Mouse (Mus musculus) B cell, adult 2 months (primary cell): ENCODE measurements around the gene Foxp1.

Experiments used
- DNase-seq, 2 experiments: peaks; one replicate each; pipeline ENCODE4 v3.0.0; 2022

The Foxp1 gene

DNA sequence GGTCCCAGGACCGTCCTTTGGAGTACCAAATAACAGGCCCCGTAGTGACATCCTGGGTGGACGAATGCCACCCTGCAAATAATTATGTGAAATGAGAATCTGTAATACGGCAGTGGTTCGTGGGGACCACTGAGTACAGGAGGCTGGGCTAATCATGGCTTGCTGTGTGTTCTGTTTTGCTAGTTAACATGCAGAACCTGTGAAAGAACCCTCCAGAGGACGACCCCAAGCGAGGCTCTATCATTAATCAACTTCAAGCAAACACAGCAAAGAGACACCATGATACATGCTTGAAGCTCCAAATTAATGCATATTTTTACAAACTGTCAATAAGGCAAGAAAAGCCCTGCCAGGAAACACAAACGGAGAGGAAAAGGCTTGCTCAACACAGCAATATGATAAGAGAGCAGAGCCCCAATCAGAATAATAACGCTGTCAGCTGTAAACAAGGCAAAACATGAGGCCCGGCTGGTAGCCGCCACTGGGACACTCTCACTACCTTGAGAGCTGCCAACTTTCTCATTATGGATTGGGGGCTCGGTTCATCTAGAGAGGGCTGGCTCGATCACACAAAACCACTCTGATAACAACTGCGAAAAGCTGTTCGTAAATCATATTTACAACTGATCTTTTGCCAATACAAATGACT lies 591.7 kb downstream of the Foxp1 start:
- DNase-seq: no peak

DNA sequence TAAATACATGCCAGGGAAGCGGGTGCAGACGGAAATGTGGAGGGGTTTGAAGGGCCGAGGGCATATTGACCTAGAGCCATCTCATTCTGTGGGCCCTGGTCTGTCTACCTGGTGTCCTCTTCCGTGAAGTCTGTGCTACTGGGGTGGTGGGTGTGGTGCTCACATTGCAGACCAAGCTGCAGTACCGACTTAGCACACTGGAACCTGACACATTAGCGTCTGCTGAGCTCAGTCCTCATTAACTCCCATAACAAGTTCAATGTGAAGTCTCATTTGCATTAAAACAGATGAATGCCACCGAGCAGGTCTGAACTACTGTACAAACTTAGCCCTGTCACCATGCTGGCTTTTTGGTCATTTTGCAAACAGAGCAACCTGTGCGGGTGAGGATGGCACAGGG lies 594.2 kb downstream of the Foxp1 start:
- no peak for DNase-seq

DNA sequence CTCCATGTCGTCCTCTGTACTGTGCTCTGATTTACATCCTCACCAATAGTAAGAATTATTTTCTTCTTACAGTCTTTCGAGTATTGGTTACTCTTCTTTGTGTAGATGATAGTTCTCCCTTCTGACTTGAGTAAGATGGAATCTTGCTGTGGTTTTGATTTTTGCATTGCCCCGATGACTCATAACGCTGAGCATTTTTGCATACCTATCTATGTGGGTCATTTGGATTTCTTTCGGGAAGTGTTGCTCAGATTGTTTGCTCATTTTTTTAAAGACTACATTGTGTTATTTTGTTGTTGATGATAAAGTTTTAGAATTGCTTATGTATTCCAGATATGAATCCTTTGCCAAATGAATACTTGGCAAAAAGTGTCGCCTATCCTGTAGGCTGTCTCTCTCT lies 621.3 kb downstream of the Foxp1 start:
- DNase-seq: no peak

DNA sequence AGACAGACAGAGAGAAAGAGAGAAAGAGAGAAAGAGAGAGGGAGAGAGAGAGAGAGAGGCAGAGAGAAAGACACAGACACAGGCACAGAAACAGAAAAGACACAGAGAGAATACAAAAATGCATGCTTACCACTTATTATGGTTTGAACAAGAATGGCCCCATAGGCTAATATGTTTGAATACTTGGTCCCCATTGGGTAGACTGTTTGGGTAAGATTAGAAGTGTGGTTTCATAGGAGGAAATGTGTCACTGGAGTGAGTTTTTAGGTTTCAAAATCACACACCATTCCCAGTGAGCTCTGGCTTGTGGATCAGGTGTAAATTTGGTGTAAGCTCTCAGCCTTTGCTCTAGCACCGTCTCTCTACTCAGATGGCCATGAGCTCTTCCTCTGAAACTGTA lies 644.3 kb downstream of the Foxp1 start:
- no peak for DNase-seq

DNA sequence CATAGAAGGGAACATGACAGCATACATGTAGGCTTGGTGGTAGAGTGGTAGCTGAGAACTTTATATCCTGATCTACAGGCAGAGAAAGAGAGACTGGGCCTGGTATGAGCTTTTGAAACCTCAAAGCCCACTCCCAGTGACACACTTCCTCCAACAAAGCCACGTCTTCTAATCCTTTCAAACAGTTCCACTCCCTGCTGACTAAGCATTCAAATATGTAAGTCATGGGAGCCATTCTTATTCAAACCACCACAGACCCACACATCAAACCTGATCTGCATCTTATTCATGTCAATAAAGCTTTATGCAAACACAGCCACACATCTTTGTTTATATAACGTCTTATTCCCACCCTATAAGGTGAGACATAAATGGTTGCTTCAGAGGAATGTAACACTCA lies 646.1 kb downstream of the Foxp1 start:
- no peak for DNase-seq
